Mouse (Mus musculus) layer of hippocampus, postnatal 14 days (tissue): Measurements from ENCODE around the gene Camkmt. TPM values are rescaled to one million over a fixed set of nuclear protein-coding genes. Genes with fewer than 3 reads are reported as not detected.

Experiments
- DNase-seq, 2 experiments: peaks; one replicate each; pipeline ENCODE4 v3.0.0; 2021 to 2022; ENCODE audit warnings: low spot score in 2 of 2, mixed read lengths in 1 of 2
- total RNA-seq, 2 experiments: library from RNA; stranded (reverse); gene quantifications; 2 replicates each; pipeline ENCODE4 v1.2.3; 2021

The Camkmt gene
- total RNA-seq, 2 experiments from 2014 or later: 11.8 to 12.7 TPM

- no peak for DNase-seq
Measured at GRCm38 (mm10) chr17:85454419-85454983, 364.1 kb downstream of the Camkmt start.

GRCm38 (mm10) chr17:85455063-85455462, 364.7 kb downstream of the Camkmt start:
- no peak for DNase-seq

- DNase-seq: no peak
Measured at GRCm38 (mm10) chr17:85458075-85458474, 367.7 kb downstream of the Camkmt start.

- no peak for DNase-seq
Measured at GRCm38 (mm10) chr17:85458589-85458988, 368.2 kb downstream of the Camkmt start.

GRCm38 (mm10) chr17:85461577-85461976, 371.2 kb downstream of the Camkmt start:
- no peak for DNase-seq

GRCm38 (mm10) chr17:85463497-85464392, 373.4 kb downstream of the Camkmt start:
- no peak for DNase-seq

- DNase-seq: no peak
Measured at GRCm38 (mm10) chr17:85464466-85465411, 374.4 kb downstream of the Camkmt start.

GRCm38 (mm10) chr17:85469776-85470175, 379.4 kb downstream of the Camkmt start:
- DNase-seq: no peak

- no peak for DNase-seq
Measured at GRCm38 (mm10) chr17:85472687-85473202, 382.4 kb downstream of the Camkmt start.

- DNase-seq: no peak
Measured at GRCm38 (mm10) chr17:85473217-85473616, 382.9 kb downstream of the Camkmt start.

GRCm38 (mm10) chr17:85473881-85474280, 383.5 kb downstream of the Camkmt start:
- no peak for DNase-seq

- DNase-seq: no peak
Measured at GRCm38 (mm10) chr17:85481241-85481640, 390.9 kb downstream of the Camkmt start.

- DNase-seq: no peak
Measured at GRCm38 (mm10) chr17:85483086-85483485, 392.7 kb downstream of the Camkmt start.

- DNase-seq: no peak
Measured at GRCm38 (mm10) chr17:85484015-85484414, 393.7 kb downstream of the Camkmt start.

- no peak for DNase-seq
Measured at GRCm38 (mm10) chr17:85484526-85484925, 394.2 kb downstream of the Camkmt start.

GRCm38 (mm10) chr17:85485065-85485945, 395.0 kb downstream of the Camkmt start:
- no peak for DNase-seq

GRCm38 (mm10) chr17:85485946-85486533, 395.7 kb downstream of the Camkmt start:
- no peak for DNase-seq

- DNase-seq: no peak
Measured at GRCm38 (mm10) chr17:85486585-85487480, 396.5 kb downstream of the Camkmt start.

GRCm38 (mm10) chr17:85487531-85487930, 397.2 kb downstream of the Camkmt start:
- DNase-seq: no peak
